17 mouse cellular contexts compared by ENCODE assay signal in genomic region chr2:79351179-79352099, GRCm38 (mm10).
DNase-seq lines count a peak whose midpoint lies in the region; ATAC-seq lines count a peak whose summit lies in the region.
"Had no signal": no experiment of that assay in that cellular context is flagged by ENCODE, and none has a peak within 500 bp of the region (broad histone marks: within the 10 kb centered on the region; RNA-seq: fewer than 3 reads in every experiment).

No protein-coding gene starts in this region.

- WGBS in forebrain, embryonic 16.5 days = 33% methylated on average over 6 of the region's 6 CpGs
- WGBS in midbrain, embryonic 11.5 days = 63% methylated on average over 6 of the region's 6 CpGs

- intact Hi-C loops in gastrocnemius, postnatal 36 days (cut with DNase I) = no loop called here

- peaks cover 5% of the 10 kb centered on the region; the same call in 1 of the 2 replicates for H3K4me1 ChIP-seq in forebrain, embryonic 16.5 days (replicated peaks; ENCODE audit: control insufficient read depth, insufficient read depth, low read length)
- peaks cover 5% of the 10 kb centered on the region for H3K4me1 ChIP-seq in midbrain, embryonic 11.5 days (ENCODE audit: control insufficient read depth, insufficient read depth, low read length)
- H3K4me1 ChIP-seq: heart, embryonic 15.5 days; stomach, embryonic 15.5 days had no signal

- peak; percentile 67 for ATAC-seq in forebrain, embryonic 16.5 days
- peak; percentile 82 for ATAC-seq in midbrain, embryonic 11.5 days (ENCODE audit: low FRiP score)
- ATAC-seq in frontal cortex, adult (ENCODE audit: low TSS enrichment) = no peak
- ATAC-seq: intestine, embryonic 16.5 days had no signal

- H3K27me3 ChIP-seq in forebrain, embryonic 16.5 days (replicated peaks; ENCODE audit: control insufficient read depth, insufficient read depth, low read length) = no peaks in the 10 kb centered on the region
- no peaks in the 10 kb centered on the region for H3K27me3 ChIP-seq in midbrain, embryonic 11.5 days (ENCODE audit: control insufficient read depth, insufficient read depth, low read length)
- H3K27me3 ChIP-seq: heart, embryonic 15.5 days; stomach, embryonic 15.5 days had no signal

- H3K9ac ChIP-seq in forebrain, embryonic 16.5 days (replicated peaks; ENCODE audit: low read depth, low read length) = no peak overlapping the region
- no peak overlapping the region for H3K9ac ChIP-seq in midbrain, embryonic 11.5 days (ENCODE audit: low read length)
- H3K9ac ChIP-seq: heart, embryonic 15.5 days; stomach, embryonic 15.5 days had no signal

- no peak overlapping the region for H3K27ac ChIP-seq in forebrain, embryonic 16.5 days (ENCODE audit: low read length)
- H3K27ac ChIP-seq in midbrain, embryonic 11.5 days (ENCODE audit: low read depth, low read length) = no peak overlapping the region
- H3K27ac ChIP-seq: heart, embryonic 15.5 days; stomach, embryonic 15.5 days had no signal

- H3K4me3 ChIP-seq in forebrain, embryonic 16.5 days (replicated peaks; ENCODE audit: low read length) = no peak overlapping the region
- H3K4me3 ChIP-seq in midbrain, embryonic 11.5 days (ENCODE audit: low read depth, low read length) = no peak overlapping the region
- H3K4me3 ChIP-seq: erythroblast, embryonic 14.5 days; heart, embryonic 15.5 days; stomach, embryonic 15.5 days had no signal

- peak; percentile 25 for DNase-seq in embryo, embryonic 9.5 days (ENCODE audit: extremely low spot score)
- DNase-seq in midbrain, embryonic 11.5 days (ENCODE audit: low spot score, missing footprints) = peak; percentile 90
- DNase-seq in retina, embryonic 14.5 days (ENCODE audit: low spot score) = peak; percentile 18
- DNase-seq in gastrocnemius, postnatal 36 days = no peak
- no peak for DNase-seq in thymus, postnatal 0 days (ENCODE audit: low spot score)
- DNase-seq: adrenal gland, postnatal 10 days; cerebellum, postnatal 36 days; gastrocnemius, postnatal 10 days; lung, adult 18-20 months; right cerebral cortex, postnatal 25 days; thymus, postnatal 36 days had no signal

- no peaks in the 10 kb centered on the region for H3K9me3 ChIP-seq in forebrain, embryonic 16.5 days (ENCODE audit: control insufficient read depth, low read length)
- no peaks in the 10 kb centered on the region for H3K9me3 ChIP-seq in midbrain, embryonic 11.5 days (ENCODE audit: control insufficient read depth, low read length)
- H3K9me3 ChIP-seq: heart, embryonic 15.5 days; stomach, embryonic 15.5 days had no signal

- H3K36me3 ChIP-seq in forebrain, embryonic 16.5 days (ENCODE audit: control insufficient read depth, insufficient read depth) = no peaks in the 10 kb centered on the region
- no peaks in the 10 kb centered on the region for H3K36me3 ChIP-seq in midbrain, embryonic 11.5 days (ENCODE audit: control insufficient read depth, insufficient read depth, low read length)
- H3K36me3 ChIP-seq: heart, embryonic 15.5 days; stomach, embryonic 15.5 days had no signal

- H3K4me2 ChIP-seq in forebrain, embryonic 16.5 days (ENCODE audit: low read length) = no peak overlapping the region
- no peak overlapping the region for H3K4me2 ChIP-seq in midbrain, embryonic 11.5 days
- H3K4me2 ChIP-seq: heart, embryonic 15.5 days; stomach, embryonic 15.5 days had no signal

Comparison
In these comparisons a context has a peak if more than half of its experiments do, and no peak if none do; other contexts are left out.
1. DNase-seq: peak in embryo, embryonic 9.5 days (single experiment), midbrain, embryonic 11.5 days (single experiment) and retina, embryonic 14.5 days (single experiment); none in gastrocnemius, postnatal 36 days (0 of 2) and thymus, postnatal 0 days (single experiment).